Mouse (Mus musculus): ENCODE data around the gene Wfdc3.

DNA sequence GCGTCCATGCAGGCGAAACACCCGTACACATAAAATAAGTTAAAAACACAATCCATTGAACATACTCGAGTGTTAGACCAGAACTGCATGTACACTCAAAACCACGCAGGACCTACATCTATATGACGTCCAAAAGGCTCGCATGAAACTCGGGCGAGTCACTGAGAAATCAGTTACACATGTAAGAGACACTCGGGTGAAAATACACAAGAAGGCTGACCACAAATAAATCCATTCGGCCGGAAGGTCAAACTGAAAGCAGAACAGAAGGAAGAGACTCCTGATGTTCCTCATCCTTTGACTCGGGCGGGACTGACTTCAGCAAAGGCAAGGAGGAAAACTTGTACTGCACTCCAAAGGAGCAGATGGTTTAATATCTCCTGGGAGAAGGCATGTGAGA, 39.7 kb downstream of the Wfdc3 start:
- no peak for TF ChIP-seq CTCF (IDR thresholded peaks at IDR 0.05; ENCODE audit: insufficient read depth, low read depth, low read length)
- no peak for TF ChIP-seq POLR2A (IDR thresholded peaks at IDR 0.05; ENCODE audit: insufficient read depth, low read depth, low read length)
